Mouse (Mus musculus) central nervous system, embryonic 18 days (tissue): Measurements from ENCODE around the gene Cyp2d9. TPM values are rescaled to one million over a fixed set of nuclear protein-coding genes. Genes with fewer than 3 reads are reported as not detected.

ENCODE experiments used
- polyA plus RNA-seq: library from polyadenylated mRNA; depleted of rRNA; stranded (reverse); fragments of >200 nt; gene quantifications from 2 replicates; pipeline ENCODE4 v1.2.3, GENCODE M21; 2012; rRNA removed

Gene Cyp2d9
- polyA plus RNA-seq, result not detected in 2 replicates

DNA sequence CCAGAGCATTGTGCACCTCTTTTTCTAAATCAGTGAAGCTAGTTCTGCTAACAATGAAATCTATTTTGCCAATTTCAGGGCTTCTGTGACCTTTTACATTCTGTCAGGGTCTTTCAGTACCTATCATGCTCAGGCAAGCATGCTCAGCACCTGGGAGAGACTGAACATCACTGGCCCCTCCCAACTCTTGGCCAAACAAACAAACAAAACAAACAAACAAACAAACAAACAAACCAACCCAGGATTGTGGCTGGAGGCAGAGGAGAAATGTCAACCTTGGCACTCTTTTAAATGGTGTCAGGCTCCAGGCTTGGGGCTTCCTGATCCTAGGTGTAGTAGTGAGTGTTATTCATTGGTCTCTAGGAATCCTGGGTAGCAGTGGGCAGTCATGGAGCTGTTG, at the start of gene Cyp2d9:
Gene Cyp2d9 (plus strand): TSS at position 301 of the 400 bp plus-strand sequence.

DNA sequence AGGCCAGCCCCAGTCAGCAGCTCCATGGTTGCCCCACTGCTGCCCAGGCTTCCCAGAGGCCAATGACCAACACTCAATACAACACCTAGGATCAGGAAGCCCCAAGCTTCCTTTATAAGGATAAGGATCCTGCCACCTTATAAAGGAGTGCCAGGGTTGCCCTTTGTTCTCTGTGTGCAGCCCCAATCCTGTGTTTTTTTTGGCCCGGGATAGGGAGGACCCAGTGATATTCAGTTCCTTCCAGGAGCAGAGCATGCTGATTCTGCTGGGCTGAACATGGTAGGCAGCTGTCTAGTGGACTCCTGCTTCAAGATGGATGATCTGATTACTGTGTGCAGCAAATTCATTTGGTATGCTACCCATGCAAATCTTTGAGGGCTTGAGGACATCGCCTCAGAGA, 39.3 kb upstream of the Cyp2d9 start, which contains the start of gene Cyp2d11:
Gene Cyp2d11 (minus strand): TSS at position 101 of the 400 bp plus-strand sequence.

DNA sequence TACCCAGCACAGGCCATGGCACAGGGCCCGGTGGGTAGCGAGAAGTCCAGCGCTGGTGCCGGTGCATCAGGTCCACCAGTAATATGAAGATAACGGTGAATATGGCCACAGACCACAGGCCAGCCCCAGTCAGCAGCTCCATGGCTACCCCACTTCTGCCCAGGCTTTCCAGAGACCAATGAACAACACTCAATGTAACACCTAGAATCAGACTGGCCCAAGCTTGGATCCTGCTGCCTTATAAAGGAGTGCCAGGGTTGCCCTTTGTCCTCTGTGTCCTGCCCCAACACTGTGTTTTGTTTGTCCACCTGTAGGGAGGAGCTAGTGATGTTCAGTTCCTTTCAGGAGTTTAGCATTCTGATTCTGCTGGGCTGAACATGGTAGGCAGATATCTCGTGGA, 26.3 kb upstream of the Cyp2d9 start, which contains the start of gene Cyp2d10:
Gene Cyp2d10 (minus strand): TSS at position 215 of the 400 bp plus-strand sequence.

Other genes starting within 250 kb of the Cyp2d9 start
- gene Shisa8, start 220.6 kb upstream of the Cyp2d9 start, polyA plus RNA-seq, result 2.3 and 2.6 TPM in 2 replicates
- 0.39 TPM in 2 replicates for gene Tnfrsf13c, start 209.1 kb upstream of the Cyp2d9 start, polyA plus RNA-seq
- 11.6 and 11.9 TPM in 2 replicates for gene Cenpm, start 188.7 kb upstream of the Cyp2d9 start, polyA plus RNA-seq
- gene 1500009C09Rik, start 181.0 kb upstream of the Cyp2d9 start, polyA plus RNA-seq, result 96.7 and 103 TPM in 2 replicates
- 428 and 449 TPM in 2 replicates for gene Sept3, start 158.5 kb upstream of the Cyp2d9 start, polyA plus RNA-seq
- gene Wbp2nl, start 134.5 kb upstream of the Cyp2d9 start, polyA plus RNA-seq, result 0.21 and 0.51 TPM in 2 replicates
- gene Naga, start 94.5 kb upstream of the Cyp2d9 start, polyA plus RNA-seq, result 37.9 TPM in 2 replicates
- 0.92 and 1.4 TPM in 2 replicates for gene Pheta2, start 94.5 kb upstream of the Cyp2d9 start, polyA plus RNA-seq
- 264 and 271 TPM in 2 replicates for gene Smdt1, start 94.5 kb upstream of the Cyp2d9 start, polyA plus RNA-seq
- gene Ndufa6, start 79.1 kb upstream of the Cyp2d9 start, polyA plus RNA-seq, result 393 and 416 TPM in 2 replicates
- 8.8 and 10.3 TPM in 2 replicates for gene Cyp2d22, start 53.2 kb upstream of the Cyp2d9 start, polyA plus RNA-seq
- not detected in 2 replicates for gene Cyp2d11, start 39.4 kb upstream of the Cyp2d9 start, polyA plus RNA-seq
- gene Cyp2d10, start 26.2 kb upstream of the Cyp2d9 start, polyA plus RNA-seq, result 0.07 TPM in 1 of 2 replicates, not detected in the other
- not detected in 2 replicates for gene Cyp2d12, start 121.6 kb downstream of the Cyp2d9 start, polyA plus RNA-seq
- not detected in 2 replicates for gene Cyp2d34, start 187.5 kb downstream of the Cyp2d9 start, polyA plus RNA-seq